Mouse (Mus musculus) heart, postnatal 0 days (tissue): ENCODE measurements around the gene Otulin.

Experiments used
- CTCF ChIP-seq: IDR thresholded peaks from 2 replicates; pipeline ENCODE4 v1.5.1; 2016; ENCODE audit warnings: antibody characterized with exemption, control low read depth, low read depth
- EP300 ChIP-seq: IDR thresholded peaks from 2 replicates; pipeline ENCODE4 v1.6.1; 2016; ENCODE audit warnings: antibody characterized with exemption, low read depth

- TF ChIP-seq CTCF (no peak), EP300 (no peak)
Observed at GRCm38 (mm10) chr15:27570385-27570784, 60.1 kb downstream of the Otulin start.
